Mouse (Mus musculus): ENCODE data around the gene Hivep3. TPM values are rescaled to one million over a fixed set of nuclear protein-coding genes. Genes with fewer than 3 reads are reported as not detected.

The Hivep3 gene
- polyA plus RNA-seq, 2 experiments, result 3.8 to 5.1 TPM

DNA sequence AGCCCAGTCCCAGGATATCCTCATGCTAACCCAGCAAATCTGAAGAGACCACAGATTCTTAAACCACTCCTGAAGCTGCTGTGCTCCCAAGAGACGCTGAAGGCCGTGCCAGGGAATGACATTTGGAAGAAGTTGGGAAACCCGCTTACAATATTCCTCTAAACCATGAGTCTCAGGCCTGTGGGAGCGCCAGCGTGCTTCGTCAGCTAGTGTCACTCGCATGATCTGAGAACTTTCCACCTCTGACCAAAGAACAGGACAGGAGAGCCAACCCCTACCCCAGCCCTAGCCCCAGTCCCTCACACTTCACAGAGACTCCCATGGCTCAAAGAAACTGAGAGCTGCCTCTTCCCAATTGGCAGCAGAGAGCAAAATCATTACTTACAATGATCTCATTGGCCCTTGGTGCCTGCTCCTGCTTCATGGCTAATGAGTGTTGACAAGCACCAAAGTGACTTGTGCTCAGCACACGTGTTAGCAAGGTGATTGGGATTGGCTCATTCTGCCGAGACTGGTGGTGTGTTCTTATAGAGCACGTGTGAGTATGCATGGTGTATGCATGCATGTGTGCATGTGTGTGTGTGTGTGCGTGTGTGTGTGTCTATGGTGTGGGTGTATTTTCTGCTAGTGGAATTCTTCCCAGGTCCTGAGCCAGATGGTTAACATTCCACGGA, 247.6 kb downstream of the Hivep3 start:
- Histone ChIP-seq H3K9me3 (ENCODE audit: control insufficient read depth, low read length) (no peaks in the 10 kb centered on the region), H3K4me3 (replicated peaks; ENCODE audit: low read length) (no peak overlapping the region), H3K9ac (ENCODE audit: low read depth, low read length, severe bottlenecking) (no peak overlapping the region), H3K4me1 (ENCODE audit: control insufficient read depth, insufficient read depth, low read length) (no peaks in the 10 kb centered on the region), H3K27me3 (ENCODE audit: control insufficient read depth, insufficient read depth, low read length) (no peaks in the 10 kb centered on the region), H3K36me3 (ENCODE audit: control insufficient read depth, insufficient read depth, low read length) (no peaks in the 10 kb centered on the region), H3K27ac (replicated peaks; ENCODE audit: low read depth, low read length) (no peak overlapping the region), H3K4me2 (replicated peaks; ENCODE audit: low read depth, low read length, severe bottlenecking) (no peak overlapping the region)
- 75% methylated on average over 12 of the region's 12 CpGs for WGBS
- ATAC-seq (ENCODE audit: low FRiP score, low read depth), result no peak
- TF ChIP-seq POLR2A (IDR thresholded peaks at IDR 0.05; ENCODE audit: borderline replicate concordance, extremely low read depth, insufficient read depth, insufficient read length), result no peak
- peak; percentile 27 for DNase-seq (ENCODE audit: low spot score)

DNA sequence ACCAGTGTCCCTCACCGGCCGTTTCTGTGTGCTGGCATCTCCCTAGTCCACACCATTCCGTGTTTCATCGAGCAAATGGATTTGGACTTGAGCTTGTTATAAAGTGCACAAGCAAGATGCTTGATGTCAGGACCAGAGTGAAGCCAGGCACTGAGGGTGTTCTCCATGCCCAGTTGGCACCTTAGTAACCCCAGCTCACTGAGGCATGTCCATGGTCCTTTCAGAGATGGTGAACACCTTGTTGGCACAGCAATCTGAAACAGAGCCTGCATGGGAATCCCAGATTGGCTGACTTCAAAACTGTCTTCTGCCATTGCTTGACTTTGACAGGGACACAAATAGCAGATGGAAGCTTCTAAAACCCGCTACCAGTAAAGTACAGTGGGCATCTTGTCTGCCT, 252.5 kb downstream of the Hivep3 start:
- H3K9me3 ChIP-seq (ENCODE audit: control insufficient read depth, low read length), result no peaks in the 10 kb centered on the region
- TF ChIP-seq POLR2A (IDR thresholded peaks at IDR 0.05; ENCODE audit: borderline replicate concordance, extremely low read depth, insufficient read depth, insufficient read length), result no peak
- H3K27me3 ChIP-seq (ENCODE audit: control insufficient read depth, insufficient read depth, low read length), result no peaks in the 10 kb centered on the region
- no peak for ATAC-seq (ENCODE audit: low FRiP score, low read depth)
- H3K4me3 ChIP-seq (replicated peaks; ENCODE audit: low read length), result no peak overlapping the region
- no peak for DNase-seq (ENCODE audit: low spot score)
- no peaks in the 10 kb centered on the region for H3K4me1 ChIP-seq (ENCODE audit: control insufficient read depth, insufficient read depth, low read length)
- no peak overlapping the region for H3K9ac ChIP-seq (ENCODE audit: low read depth, low read length, severe bottlenecking)
- no peak overlapping the region for H3K27ac ChIP-seq (replicated peaks; ENCODE audit: low read depth, low read length)
- H3K36me3 ChIP-seq (ENCODE audit: control insufficient read depth, insufficient read depth, low read length), result no peaks in the 10 kb centered on the region
- WGBS, result 81% methylated on average over 5 of the region's 5 CpGs
- H3K4me2 ChIP-seq (replicated peaks; ENCODE audit: low read depth, low read length, severe bottlenecking), result no peak overlapping the region

GRCm38 (mm10) chr4:119986580-119987291, 253.2 kb downstream of the Hivep3 start:
- Histone ChIP-seq H3K9ac (ENCODE audit: low read depth, low read length, severe bottlenecking) (no peak overlapping the region), H3K4me1 (ENCODE audit: control insufficient read depth, insufficient read depth, low read length) (no peaks in the 10 kb centered on the region), H3K27ac (replicated peaks; ENCODE audit: low read depth, low read length) (no peak overlapping the region), H3K4me3 (replicated peaks; ENCODE audit: low read length) (no peak overlapping the region), H3K9me3 (ENCODE audit: control insufficient read depth, low read length) (no peaks in the 10 kb centered on the region), H3K27me3 (ENCODE audit: control insufficient read depth, insufficient read depth, low read length) (no peaks in the 10 kb centered on the region), H3K4me2 (replicated peaks; ENCODE audit: low read depth, low read length, severe bottlenecking) (no peak overlapping the region), H3K36me3 (ENCODE audit: control insufficient read depth, insufficient read depth, low read length) (no peaks in the 10 kb centered on the region)
- DNase-seq (ENCODE audit: low spot score) (no peak), ATAC-seq (ENCODE audit: low FRiP score, low read depth) (no peak)
- no peak for TF ChIP-seq POLR2A (IDR thresholded peaks at IDR 0.05; ENCODE audit: borderline replicate concordance, extremely low read depth, insufficient read depth, insufficient read length)
- WGBS, result 60% methylated on average over 5 of the region's 5 CpGs

GRCm38 (mm10) chr4:119987376-119988087, 253.9 kb downstream of the Hivep3 start:
- ATAC-seq (ENCODE audit: low FRiP score, low read depth), result no peak
- 53% methylated on average over 4 of the region's 4 CpGs for WGBS

GRCm38 (mm10) chr4:119989031-119989693, 255.6 kb downstream of the Hivep3 start:
- H3K4me3 ChIP-seq (replicated peaks; ENCODE audit: low read length), result no peak overlapping the region
- no peak overlapping the region for H3K27ac ChIP-seq (replicated peaks; ENCODE audit: low read depth, low read length)
- H3K36me3 ChIP-seq (ENCODE audit: control insufficient read depth, insufficient read depth, low read length), result no peaks in the 10 kb centered on the region
- no peak for DNase-seq (ENCODE audit: low spot score)
- no peak overlapping the region for H3K4me2 ChIP-seq (replicated peaks; ENCODE audit: low read depth, low read length, severe bottlenecking)
- no peaks in the 10 kb centered on the region for H3K27me3 ChIP-seq (ENCODE audit: control insufficient read depth, insufficient read depth, low read length)
- TF ChIP-seq POLR2A (IDR thresholded peaks at IDR 0.05; ENCODE audit: borderline replicate concordance, extremely low read depth, insufficient read depth, insufficient read length), result no peak
- ATAC-seq (ENCODE audit: low FRiP score, low read depth), result no peak
- H3K9me3 ChIP-seq (ENCODE audit: control insufficient read depth, low read length), result no peaks in the 10 kb centered on the region
- 81% methylated on average over 3 of the region's 3 CpGs for WGBS
- no peaks in the 10 kb centered on the region for H3K4me1 ChIP-seq (ENCODE audit: control insufficient read depth, insufficient read depth, low read length)
- no peak overlapping the region for H3K9ac ChIP-seq (ENCODE audit: low read depth, low read length, severe bottlenecking)

More at GRCm38 (mm10) chr4:119987376-119988087, 253.9 kb downstream of the Hivep3 start:
- Histone ChIP-seq H3K36me3 (ENCODE audit: control insufficient read depth, insufficient read depth, low read length) (no peaks in the 10 kb centered on the region), H3K4me1 (ENCODE audit: control insufficient read depth, insufficient read depth, low read length) (no peaks in the 10 kb centered on the region), H3K27ac (replicated peaks; ENCODE audit: low read depth, low read length) (no peak overlapping the region), H3K27me3 (ENCODE audit: control insufficient read depth, insufficient read depth, low read length) (no peaks in the 10 kb centered on the region), H3K4me3 (replicated peaks; ENCODE audit: low read length) (no peak overlapping the region), H3K4me2 (replicated peaks; ENCODE audit: low read depth, low read length, severe bottlenecking) (no peak overlapping the region), H3K9ac (ENCODE audit: low read depth, low read length, severe bottlenecking) (no peak overlapping the region), H3K9me3 (ENCODE audit: control insufficient read depth, low read length) (no peaks in the 10 kb centered on the region)
- TF ChIP-seq POLR2A (IDR thresholded peaks at IDR 0.05; ENCODE audit: borderline replicate concordance, extremely low read depth, insufficient read depth, insufficient read length), result no peak
- no peak for DNase-seq (ENCODE audit: low spot score)
